Mouse (Mus musculus): ENCODE measurements around the gene Fitm1. TPM values are rescaled to one million over a fixed set of nuclear protein-coding genes. Genes with fewer than 3 reads are reported as not detected.
A peak's percentile ranks its signal among the peaks of the same experiment; 100 is the strongest.

Gene Fitm1
- polyA plus RNA-seq (2015; fragmentation: Nextera tagmentation; extraction: Ambion mirVana) = 0.40 and 0.54 TPM in 2 replicates

DNA sequence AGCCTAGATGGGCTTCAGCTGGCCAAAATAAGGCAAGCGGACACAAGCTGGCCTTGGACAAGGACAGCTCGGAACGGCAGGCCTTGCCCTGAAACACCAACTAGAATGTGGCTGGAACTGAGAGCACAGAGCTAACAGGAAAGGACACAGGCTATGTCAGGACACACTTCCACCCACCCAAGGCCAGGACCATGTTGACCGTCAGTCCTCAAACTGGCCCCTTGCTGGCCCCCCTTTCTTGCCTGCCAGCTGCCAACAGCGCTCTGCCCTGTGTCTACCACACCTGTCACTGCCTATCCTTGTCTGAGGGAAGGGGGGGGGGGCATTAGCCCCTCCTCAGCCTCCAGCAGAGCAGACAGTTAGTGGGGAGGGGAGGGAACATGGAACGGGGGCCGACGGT lies at the start of gene Fitm1:
TSS of gene Fitm1 (plus strand) at position 316 of the 400 bp plus-strand sequence.
- H3K4me2 ChIP-seq = no peak within 1 kb of the TSS
- no peaks in the 10 kb centered on the region for H3K9me3 ChIP-seq
- peaks cover 15% of the 10 kb centered on the region for H3K36me3 ChIP-seq
- 0 out of 2 replicates have a peak within 1 kb of the TSS, but pooled peaks have one; percentile 0 for H3K9ac ChIP-seq
- no peak for ATAC-seq (ENCODE audit: low FRiP score)
- 88% methylated on average over 8 of the region's 8 CpGs for WGBS
- no peak within 1 kb of the TSS for H3K4me3 ChIP-seq
- no peaks in the 10 kb centered on the region for H3K27me3 ChIP-seq
- no peak within 1 kb of the TSS for H3K27ac ChIP-seq
- H3K4me1 ChIP-seq (replicated peaks) = peaks cover 29% of the 10 kb centered on the region

DNA sequence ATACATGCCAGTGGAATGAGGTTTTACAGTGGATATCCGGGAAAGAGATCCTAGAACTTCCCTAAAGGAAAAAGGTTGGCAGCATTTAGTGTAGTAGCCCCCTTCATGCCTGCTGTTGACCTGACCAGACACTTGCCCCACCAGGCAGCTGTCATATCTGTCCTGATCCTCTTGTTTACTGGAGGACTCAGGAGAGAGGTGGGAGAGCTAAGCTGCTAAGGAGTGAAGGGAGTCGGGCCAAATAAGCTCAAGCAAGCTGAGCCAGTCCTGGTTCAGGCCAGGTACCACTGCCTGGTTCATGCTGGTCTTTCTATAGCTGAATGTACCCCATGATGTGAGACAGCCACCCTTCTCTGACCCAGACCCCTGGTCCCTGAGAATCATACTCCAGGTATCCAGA lies 48.7 kb upstream of the Fitm1 start:
- H3K36me3 ChIP-seq = no peaks in the 10 kb centered on the region
- H3K27ac ChIP-seq = no peak overlapping the region
- 83% methylated on average over 2 of the region's 2 CpGs for WGBS
- H3K4me3 ChIP-seq = no peak overlapping the region
- no peaks in the 10 kb centered on the region for H3K9me3 ChIP-seq
- no peaks in the 10 kb centered on the region for H3K4me1 ChIP-seq (replicated peaks)
- no peak overlapping the region for H3K4me2 ChIP-seq
- ATAC-seq (ENCODE audit: low FRiP score) = no peak
- peaks cover 45% of the 10 kb centered on the region for H3K27me3 ChIP-seq
- no peak overlapping the region for H3K9ac ChIP-seq

DNA sequence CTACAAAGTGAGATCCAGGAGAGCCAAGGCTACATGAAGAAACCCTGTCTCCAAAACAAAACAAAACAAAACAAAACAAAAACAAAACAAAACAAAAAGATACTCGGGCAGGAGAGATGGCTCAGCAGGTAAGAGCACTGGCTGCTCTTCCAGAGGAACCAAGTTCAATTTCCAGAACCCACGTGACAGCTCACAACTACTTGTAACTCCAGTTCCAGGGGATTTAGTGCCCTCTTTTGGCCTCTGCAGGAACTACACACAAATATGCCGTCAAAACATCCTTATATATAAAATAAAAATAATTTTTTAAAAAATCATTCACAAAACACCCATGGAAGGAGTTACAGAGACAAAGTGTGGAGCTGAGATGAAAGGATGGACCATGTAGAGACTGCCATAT lies 47.5 kb upstream of the Fitm1 start:
- 22% methylated on average over 3 of the region's 3 CpGs for WGBS
- no peak overlapping the region for H3K9ac ChIP-seq
- H3K27ac ChIP-seq = no peak overlapping the region
- H3K4me2 ChIP-seq = no peak overlapping the region
- peaks cover 32% of the 10 kb centered on the region for H3K27me3 ChIP-seq
- H3K9me3 ChIP-seq = no peaks in the 10 kb centered on the region
- H3K4me3 ChIP-seq = no peak overlapping the region
- no peaks in the 10 kb centered on the region for H3K36me3 ChIP-seq
- H3K4me1 ChIP-seq (replicated peaks) = no peaks in the 10 kb centered on the region
- ATAC-seq (ENCODE audit: low FRiP score) = no peak

DNA sequence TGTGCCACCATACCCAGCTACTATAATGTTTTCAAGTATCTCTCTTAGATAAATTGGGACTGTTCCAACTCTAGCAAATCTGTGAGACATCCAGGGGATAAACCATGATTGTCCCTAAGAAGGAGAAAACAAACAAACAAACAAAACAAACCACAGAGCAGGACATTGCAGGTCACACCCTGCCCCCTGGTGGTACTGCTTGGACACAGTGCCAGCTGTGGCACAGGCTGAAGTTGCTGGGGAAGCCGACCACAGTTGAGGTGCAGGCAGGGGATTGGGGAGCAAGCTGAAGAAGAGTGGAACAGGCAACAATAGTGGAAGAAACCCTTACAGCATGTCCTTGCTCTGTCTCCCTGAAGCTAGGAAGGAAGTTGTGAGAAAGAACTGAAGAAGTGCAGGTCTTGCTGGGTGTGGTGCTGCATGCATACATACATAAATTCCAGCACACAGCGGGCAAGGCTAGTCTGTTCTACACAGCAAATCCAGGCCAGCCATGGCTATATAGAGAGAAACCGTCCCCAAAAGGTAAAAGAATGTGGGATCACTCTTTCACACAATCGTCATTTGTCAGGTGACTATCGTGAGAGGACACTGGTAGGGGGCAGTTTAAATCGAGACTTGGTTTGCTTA lies 39.2 kb upstream of the Fitm1 start:
- no peak for ATAC-seq (ENCODE audit: low FRiP score)
- H3K27ac ChIP-seq = no peak overlapping the region
- no peak overlapping the region for H3K9ac ChIP-seq
- peaks cover 18% of the 10 kb centered on the region for H3K4me1 ChIP-seq (replicated peaks)
- no peaks in the 10 kb centered on the region for H3K9me3 ChIP-seq
- 62% methylated on average over 6 of the region's 6 CpGs for WGBS
- H3K36me3 ChIP-seq = no peaks in the 10 kb centered on the region
- no peak overlapping the region for H3K4me3 ChIP-seq
- peaks cover 7% of the 10 kb centered on the region; the same call in 1 of the 2 replicates for H3K27me3 ChIP-seq
- no peak overlapping the region for H3K4me2 ChIP-seq

DNA sequence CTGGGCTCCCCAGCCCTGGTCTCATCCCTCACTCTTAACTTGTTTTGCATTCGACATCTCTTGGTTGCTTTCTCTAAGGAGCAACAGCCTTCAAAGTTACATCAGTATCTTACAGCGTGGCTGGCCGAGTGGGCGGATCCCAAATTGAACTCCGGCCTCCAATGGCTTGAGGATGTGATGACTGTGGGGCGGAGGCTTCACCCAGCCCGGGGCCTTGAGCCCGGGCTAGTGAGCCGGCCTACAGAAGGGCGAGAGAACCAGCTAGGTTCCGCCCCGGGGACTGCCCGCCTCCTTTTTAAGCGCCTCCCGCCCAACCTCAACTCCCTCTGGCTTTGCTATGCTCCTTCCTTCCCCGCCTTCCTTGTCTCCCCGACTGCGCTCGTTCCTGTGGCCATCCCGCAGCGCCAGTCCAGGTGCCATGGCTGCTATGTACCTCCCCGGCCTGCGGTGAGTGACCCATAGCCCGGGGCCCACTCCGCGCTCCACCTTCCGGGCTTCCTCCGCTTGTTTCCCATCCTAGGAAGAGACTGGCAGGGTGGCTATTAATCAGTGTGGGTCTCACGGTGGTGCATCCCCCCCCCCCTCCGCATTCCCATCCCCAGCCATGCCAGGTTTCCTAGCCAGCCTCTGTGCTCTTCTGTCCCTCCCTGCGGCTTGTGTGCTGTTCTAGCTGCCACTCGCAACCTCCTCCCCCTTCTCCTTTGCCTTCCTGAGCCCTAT lies 35.2 kb upstream of the Fitm1 start, which contains the start of gene Pck2:
TSS of gene Pck2 (plus strand) at position 200 of the 720 bp plus-strand sequence.
- WGBS = under 1% methylated on average over 32 of the region's 32 CpGs
- peaks cover 15% of the 10 kb centered on the region for H3K36me3 ChIP-seq
- peak within 1 kb of the TSS; percentile 79 for H3K9ac ChIP-seq
- peaks cover 7% of the 10 kb centered on the region; the same call in 1 of the 2 replicates for H3K27me3 ChIP-seq
- peak within 1 kb of the TSS; percentile 89 for H3K4me2 ChIP-seq
- H3K27ac ChIP-seq = peak within 1 kb of the TSS; percentile 92
- peaks cover 39% of the 10 kb centered on the region for H3K4me1 ChIP-seq (replicated peaks)
- H3K9me3 ChIP-seq = no peaks in the 10 kb centered on the region
- peak; percentile 89 for ATAC-seq (ENCODE audit: low FRiP score)
- peak within 1 kb of the TSS; percentile 56 for H3K4me3 ChIP-seq

DNA sequence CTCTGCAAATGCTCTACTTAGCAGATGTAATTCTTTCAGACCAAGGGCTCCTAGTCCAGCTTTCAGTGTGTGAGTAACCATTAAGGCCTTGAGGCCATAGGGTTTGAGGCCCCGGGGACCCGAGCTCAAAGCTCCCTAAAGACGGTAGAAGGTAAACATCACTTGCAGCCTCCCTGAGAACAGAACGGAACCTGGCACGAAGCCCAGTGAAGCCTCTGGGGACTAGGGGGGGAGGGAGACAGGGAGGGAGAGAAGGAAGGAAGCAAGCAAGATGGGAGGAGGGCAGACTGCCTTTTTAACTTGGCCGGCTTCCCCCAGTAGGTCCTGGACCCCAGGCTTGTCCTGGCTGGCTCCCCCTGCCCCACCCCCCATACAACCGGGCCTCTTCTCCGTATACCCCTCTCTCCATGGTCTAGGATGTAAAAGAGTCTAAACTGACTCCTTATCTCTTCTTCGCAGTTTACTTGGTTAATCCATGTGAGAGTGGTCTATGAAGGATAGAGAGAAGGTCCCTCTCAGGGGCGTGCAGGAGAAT lies 34.6 kb upstream of the Fitm1 start:
- ATAC-seq (ENCODE audit: low FRiP score) = peak; percentile 37
- Histone ChIP-seq H3K9ac (peak overlapping the region; percentile 79), H3K9me3 (no peaks in the 10 kb centered on the region), H3K4me3 (peak overlapping the region; percentile 56), H3K27ac (peak overlapping the region; percentile 92), H3K36me3 (peaks cover 18% of the 10 kb centered on the region), H3K4me2 (peak overlapping the region; percentile 89), H3K4me1 (replicated peaks) (peaks cover 39% of the 10 kb centered on the region), H3K27me3 (peaks cover 7% of the 10 kb centered on the region; the same call in 1 of the 2 replicates)
- 10% methylated on average over 9 of the region's 10 CpGs for WGBS

DNA sequence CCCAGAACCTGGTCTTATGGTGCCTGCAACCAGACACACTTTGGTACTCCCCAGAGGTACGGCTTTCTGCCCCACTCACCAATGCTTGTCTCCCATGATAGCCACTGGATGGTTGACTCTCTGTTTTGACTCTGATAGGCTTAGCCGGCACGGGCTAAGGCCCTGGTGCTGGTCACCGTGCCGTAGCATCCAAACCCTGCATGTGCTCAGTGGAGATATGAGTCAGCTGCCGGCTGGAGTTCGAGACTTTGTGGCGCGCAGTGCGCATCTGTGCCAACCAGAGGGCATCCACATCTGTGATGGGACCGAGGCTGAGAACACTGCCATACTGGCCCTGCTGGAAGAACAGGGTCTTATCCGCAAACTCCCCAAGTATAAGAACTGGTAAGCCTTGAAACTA lies 33.1 kb upstream of the Fitm1 start:
- Histone ChIP-seq H3K27me3 (peaks cover 7% of the 10 kb centered on the region; the same call in 1 of the 2 replicates), H3K36me3 (peaks cover 23% of the 10 kb centered on the region), H3K4me3 (no peak overlapping the region), H3K9ac (no peak overlapping the region), H3K4me2 (no peak overlapping the region), H3K4me1 (replicated peaks) (peaks cover 39% of the 10 kb centered on the region), H3K27ac (no peak overlapping the region), H3K9me3 (no peaks in the 10 kb centered on the region)
- WGBS = 96% methylated on average over 12 of the region's 12 CpGs
- no peak for ATAC-seq (ENCODE audit: low FRiP score)

DNA sequence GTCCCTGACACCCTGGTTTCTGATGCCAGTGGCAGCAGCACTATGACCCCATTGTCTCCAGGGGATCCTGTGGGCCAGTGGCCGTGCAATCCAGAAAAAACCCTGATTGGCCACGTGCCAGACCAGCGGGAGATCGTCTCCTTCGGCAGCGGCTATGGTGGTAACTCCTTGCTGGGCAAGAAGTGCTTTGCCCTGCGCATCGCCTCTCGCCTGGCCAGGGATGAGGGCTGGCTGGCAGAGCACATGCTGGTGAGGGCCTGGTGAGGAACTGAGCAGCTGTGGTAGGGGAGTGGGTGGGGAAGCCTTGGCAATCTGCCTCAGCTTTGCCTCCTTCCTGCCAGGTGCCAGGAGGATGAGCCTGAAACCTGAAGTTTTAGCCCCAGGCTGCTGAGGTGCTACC lies 31.1 kb upstream of the Fitm1 start:
- no peak for ATAC-seq (ENCODE audit: low FRiP score)
- Histone ChIP-seq H3K4me3 (no peak overlapping the region), H3K9ac (peak overlapping the region; percentile 46; the same call in 1 of the 2 replicates), H3K9me3 (no peaks in the 10 kb centered on the region), H3K36me3 (peaks cover 42% of the 10 kb centered on the region), H3K4me2 (no peak overlapping the region), H3K27me3 (peaks cover 1% of the 10 kb centered on the region; the same call in 1 of the 2 replicates), H3K27ac (no peak overlapping the region), H3K4me1 (replicated peaks) (peaks cover 39% of the 10 kb centered on the region)
- 65% methylated on average over 9 of the region's 9 CpGs for WGBS

DNA sequence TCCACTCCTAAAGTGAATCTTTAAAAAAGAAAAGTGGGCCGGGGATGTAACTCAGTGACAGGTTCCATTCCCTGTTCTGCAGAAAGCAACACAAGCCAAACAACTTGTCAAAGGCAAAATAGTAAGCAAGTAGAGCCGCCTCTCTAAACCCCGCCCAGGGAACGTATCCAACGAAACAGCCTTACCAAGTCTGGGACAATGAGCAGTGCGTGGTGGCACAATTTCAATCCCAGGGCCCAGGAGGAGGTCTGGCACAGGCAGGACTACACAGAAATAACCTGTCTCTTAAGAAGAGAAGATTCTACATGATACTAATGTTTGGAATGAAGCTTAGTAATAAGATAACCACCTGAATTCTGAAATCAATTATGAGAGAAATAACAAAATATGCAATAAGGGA lies 25.2 kb upstream of the Fitm1 start:
- Histone ChIP-seq H3K9me3 (no peaks in the 10 kb centered on the region), H3K4me2 (no peak overlapping the region), H3K4me3 (no peak overlapping the region), H3K36me3 (peaks cover 31% of the 10 kb centered on the region), H3K27ac (no peak overlapping the region), H3K9ac (no peak overlapping the region), H3K4me1 (replicated peaks) (no peaks in the 10 kb centered on the region), H3K27me3 (no peaks in the 10 kb centered on the region)
- WGBS = 86% methylated on average over 6 of the region's 6 CpGs
- no peak for ATAC-seq (ENCODE audit: low FRiP score)

DNA sequence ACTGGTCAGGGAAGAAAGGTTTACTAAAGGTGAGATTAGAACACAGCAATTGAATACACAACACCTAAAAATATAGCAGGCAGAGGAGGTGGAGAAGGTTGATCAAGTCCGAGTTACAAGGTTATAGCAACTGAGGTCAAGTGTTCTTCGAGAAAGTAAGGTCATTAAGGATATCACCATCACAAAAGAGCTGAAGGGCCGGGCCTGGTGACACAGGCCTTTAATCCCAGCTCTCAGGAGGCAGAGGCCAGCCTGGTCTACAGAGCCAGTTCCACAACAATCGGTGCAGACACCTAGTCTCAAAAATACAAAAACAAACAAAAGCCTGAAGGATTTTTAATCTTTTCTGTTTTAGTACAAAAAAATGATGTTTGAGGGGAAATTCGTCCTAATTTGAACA lies 24.1 kb upstream of the Fitm1 start:
- Histone ChIP-seq H3K4me3 (no peak overlapping the region), H3K36me3 (peaks cover 26% of the 10 kb centered on the region), H3K9ac (no peak overlapping the region), H3K27ac (no peak overlapping the region), H3K27me3 (no peaks in the 10 kb centered on the region), H3K4me1 (replicated peaks) (no peaks in the 10 kb centered on the region), H3K9me3 (no peaks in the 10 kb centered on the region), H3K4me2 (no peak overlapping the region)
- no peak for ATAC-seq (ENCODE audit: low FRiP score)
- 68% methylated on average over 5 of the region's 5 CpGs for WGBS

DNA sequence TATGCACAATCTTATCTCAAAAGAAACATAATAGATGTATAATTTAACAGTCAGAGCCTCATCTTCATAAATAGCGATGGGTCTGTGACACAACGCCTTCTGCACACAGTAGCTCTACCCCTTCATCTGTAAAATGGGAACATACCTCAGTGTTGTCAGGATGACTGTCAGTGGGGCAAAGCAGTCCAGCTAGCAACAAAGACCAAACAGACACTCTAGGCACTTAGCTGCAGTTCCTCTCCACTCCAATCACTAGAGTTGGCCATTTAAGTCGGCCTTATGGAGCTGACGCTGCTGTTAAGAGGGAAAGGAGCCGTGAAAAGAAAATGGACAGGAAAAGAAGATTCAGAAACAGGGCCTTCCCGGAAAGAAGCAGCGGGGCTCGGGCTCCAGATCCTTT lies 23.6 kb upstream of the Fitm1 start:
- H3K4me3 ChIP-seq = no peak overlapping the region
- no peak overlapping the region for H3K27ac ChIP-seq
- no peak for ATAC-seq (ENCODE audit: low FRiP score)
- H3K9ac ChIP-seq = no peak overlapping the region
- 90% methylated on average over 8 of the region's 8 CpGs for WGBS
- H3K27me3 ChIP-seq = no peaks in the 10 kb centered on the region
- H3K4me2 ChIP-seq = no peak overlapping the region
- no peaks in the 10 kb centered on the region; the same call in 1 of the 2 replicates for H3K4me1 ChIP-seq (replicated peaks)
- H3K36me3 ChIP-seq = peaks cover 23% of the 10 kb centered on the region
- H3K9me3 ChIP-seq = no peaks in the 10 kb centered on the region

DNA sequence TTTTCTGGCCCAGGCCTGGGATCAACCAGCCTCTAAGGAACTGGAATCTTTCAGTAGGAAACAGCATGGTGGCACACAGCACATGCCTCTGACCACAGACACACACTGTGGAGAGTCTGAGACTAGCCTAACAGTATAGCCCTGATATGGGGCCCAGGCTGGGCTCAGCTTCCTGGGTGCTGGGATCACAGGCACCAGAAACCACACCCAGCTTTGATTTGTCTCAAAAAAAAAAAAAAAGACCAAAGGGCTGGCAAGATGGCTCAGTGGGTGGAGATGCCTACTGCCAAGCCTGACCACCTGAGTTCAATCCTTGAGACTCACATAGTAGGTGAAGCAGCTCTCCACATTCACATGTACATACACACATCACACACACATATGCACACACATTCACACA lies 20.8 kb upstream of the Fitm1 start:
- Histone ChIP-seq H3K4me2 (no peak overlapping the region), H3K27ac (no peak overlapping the region), H3K4me1 (replicated peaks) (peaks cover 4% of the 10 kb centered on the region), H3K9me3 (no peaks in the 10 kb centered on the region), H3K27me3 (no peaks in the 10 kb centered on the region), H3K36me3 (0 out of 2 replicates have a peak, but pooled peaks cover 2% of the 10 kb centered on the region), H3K4me3 (no peak overlapping the region), H3K9ac (no peak overlapping the region)
- no peak for ATAC-seq (ENCODE audit: low FRiP score)

Measured in hindbrain, embryonic 13.5 days (tissue).